Mouse (Mus musculus) neural tube, embryonic 11.5 days (tissue): ENCODE measurements around the gene Rsph14. TPM values are rescaled to one million over a fixed set of nuclear protein-coding genes. Genes with fewer than 3 reads are reported as not detected.

Experiments
- ATAC-seq: fragments of 200-750 bp; cut with Nextera tagmentation; 2 replicates; pipeline ENCODE4 v1.8.0; 2017; ENCODE audit warnings: moderate number of reproducible peaks, mild to moderate bottlenecking, moderate TSS enrichment, moderate library complexity; ENCODE audit not compliant: insufficient read depth, low FRiP score, low TSS enrichment
- DNase-seq: peaks from one replicate; pipeline ENCODE4 v3.0.0-alpha.2; 2015; ENCODE audit warnings: low spot score
- H3K27ac ChIP-seq: fragments of 300-500 bp; sonication (generic); 2 replicates; pipeline ENCODE4 v1.5.1; 2014; ENCODE audit warnings: low read depth, mild to moderate bottlenecking, low read length
- H3K27me3 ChIP-seq: fragments of 300-500 bp; sonication (generic); 2 replicates; pipeline ENCODE4 v1.6.1; 2014; ENCODE audit warnings: mild to moderate bottlenecking, low read length, mixed read lengths; ENCODE audit not compliant: control insufficient read depth, insufficient read depth
- H3K36me3 ChIP-seq: fragments of 300-500 bp; sonication (generic); 2 replicates; pipeline ENCODE4 v1.6.1; 2014; ENCODE audit warnings: mild to moderate bottlenecking, low read length, moderate library complexity, mixed read lengths; ENCODE audit not compliant: control insufficient read depth, insufficient read depth
- H3K4me1 ChIP-seq: fragments of 300-500 bp; sonication (generic); 2 replicates; pipeline ENCODE4 v1.6.1; 2014; ENCODE audit warnings: low read length, mixed read lengths; ENCODE audit not compliant: control insufficient read depth, insufficient read depth
- H3K4me2 ChIP-seq: fragments of 300-500 bp; sonication (generic); 2 replicates; pipeline ENCODE4 v1.6.1; 2014; ENCODE audit warnings: low read depth, mild to moderate bottlenecking, moderate library complexity
- H3K4me3 ChIP-seq: fragments of 300-500 bp; sonication (generic); 2 replicates; pipeline ENCODE4 v1.5.1; 2014; ENCODE audit warnings: low read depth, low read length
- H3K9ac ChIP-seq: fragments of 300-500 bp; sonication (generic); 2 replicates; pipeline ENCODE4 v1.6.1; 2014; ENCODE audit warnings: mild to moderate bottlenecking, low read length
- H3K9me3 ChIP-seq: fragments of 300-500 bp; sonication (generic); 2 replicates; pipeline ENCODE4 v1.6.1; 2016; ENCODE audit warnings: low read length; ENCODE audit not compliant: control insufficient read depth
- WGBS: fragments of 180-500 bp; shearing (Covaris S2); extraction: QIAGEN DNeasy Blood & Tissue Kit; methylation state at CpG from one replicate; pipeline ENCODE4 v1.1.7; 2014; 5-methylcytosine and 5-hydroxymethylcytosine counted together
- polyA plus RNA-seq: library from polyadenylated mRNA; unstranded; fragments of >200 nt; fragmentation: Nextera tagmentation; extraction: Ambion mirVana; gene quantifications from 2 replicates; pipeline ENCODE4 v1.2.1, GENCODE M21; 2014

Gene Rsph14
- polyA plus RNA-seq, 1 experiment from 2014 or later, result not detected

DNA sequence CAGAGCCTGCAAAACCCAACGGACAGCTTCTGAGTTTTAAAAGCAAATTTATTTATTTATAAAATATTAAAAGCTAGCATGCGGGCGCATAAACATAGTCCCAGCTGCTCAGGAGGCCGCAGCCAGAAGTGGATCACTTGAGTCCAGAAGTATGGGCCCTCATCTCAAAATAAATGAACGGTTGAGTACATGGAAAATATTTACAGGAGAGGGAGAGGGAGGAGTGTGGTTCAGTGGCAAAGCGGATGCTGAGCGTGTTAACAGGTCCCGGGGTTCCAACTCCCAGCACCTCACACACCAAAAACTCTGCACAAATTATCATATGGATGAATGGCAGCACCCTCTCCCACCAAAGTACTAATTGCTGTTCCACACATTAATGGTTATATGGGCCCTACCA is 25.9 kb upstream of the Rsph14 start:
- Histone ChIP-seq H3K36me3 (no peaks in the 10 kb centered on the region), H3K27ac (no peak overlapping the region), H3K9ac (no peak overlapping the region), H3K4me1 (peaks cover 21% of the 10 kb centered on the region), H3K9me3 (no peaks in the 10 kb centered on the region), H3K27me3 (no peaks in the 10 kb centered on the region), H3K4me3 (no peak overlapping the region), H3K4me2 (no peak overlapping the region)
- no peak for DNase-seq
- 83% methylated on average over 8 of the region's 8 CpGs for WGBS
- ATAC-seq, result no peak

DNA sequence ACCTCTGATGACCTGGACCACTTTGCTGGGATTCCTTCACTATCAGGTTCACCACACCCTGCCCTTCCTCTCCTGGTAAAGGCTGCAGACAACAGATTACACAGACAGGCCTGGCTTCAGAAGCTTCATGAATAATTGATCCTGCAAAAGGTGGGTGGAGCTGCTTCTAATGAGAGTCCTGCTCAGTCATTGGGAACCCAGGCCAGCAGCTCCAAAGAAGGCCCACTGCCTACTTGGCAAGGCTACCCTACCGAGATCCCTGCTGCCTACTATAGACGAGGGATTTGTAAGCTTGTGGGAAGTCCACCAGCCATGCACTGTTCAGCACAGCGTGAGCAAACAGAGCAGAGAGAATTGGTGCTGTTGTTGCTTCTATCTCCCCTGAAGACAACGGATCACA is 23.9 kb upstream of the Rsph14 start:
- Histone ChIP-seq H3K4me1 (peaks cover 9% of the 10 kb centered on the region), H3K4me2 (no peak overlapping the region), H3K36me3 (no peaks in the 10 kb centered on the region), H3K9ac (no peak overlapping the region), H3K4me3 (no peak overlapping the region), H3K27ac (no peak overlapping the region), H3K27me3 (no peaks in the 10 kb centered on the region), H3K9me3 (no peaks in the 10 kb centered on the region)
- ATAC-seq, result no peak
- DNase-seq, result peak; percentile 34
- 23% methylated on average over 4 of the region's 4 CpGs for WGBS

DNA sequence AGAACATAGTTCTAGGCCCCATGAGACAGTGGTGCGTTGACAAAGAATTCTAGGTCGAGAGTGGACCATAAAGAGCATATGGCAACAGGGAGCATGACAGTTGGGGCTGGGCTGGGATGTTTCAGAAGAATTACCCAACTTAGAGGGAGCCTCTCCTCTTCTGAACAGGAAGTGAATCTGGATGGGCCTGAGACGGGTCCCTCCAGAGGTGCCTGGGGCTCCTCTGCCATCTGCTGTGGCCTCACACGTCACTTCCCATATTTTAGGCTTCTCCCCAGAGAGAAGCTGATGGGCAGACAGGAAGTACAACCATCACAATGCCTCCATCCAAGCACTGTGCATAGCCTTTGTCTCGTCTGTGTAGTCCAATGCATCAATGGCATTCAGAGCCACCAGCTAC is 23.3 kb upstream of the Rsph14 start:
- Histone ChIP-seq H3K4me1 (peaks cover 9% of the 10 kb centered on the region), H3K4me2 (no peak overlapping the region), H3K9me3 (no peaks in the 10 kb centered on the region), H3K4me3 (no peak overlapping the region), H3K9ac (no peak overlapping the region), H3K27me3 (no peaks in the 10 kb centered on the region), H3K36me3 (no peaks in the 10 kb centered on the region), H3K27ac (no peak overlapping the region)
- no peak for ATAC-seq
- WGBS, result 68% methylated on average over 5 of the region's 5 CpGs
- DNase-seq, result no peak

DNA sequence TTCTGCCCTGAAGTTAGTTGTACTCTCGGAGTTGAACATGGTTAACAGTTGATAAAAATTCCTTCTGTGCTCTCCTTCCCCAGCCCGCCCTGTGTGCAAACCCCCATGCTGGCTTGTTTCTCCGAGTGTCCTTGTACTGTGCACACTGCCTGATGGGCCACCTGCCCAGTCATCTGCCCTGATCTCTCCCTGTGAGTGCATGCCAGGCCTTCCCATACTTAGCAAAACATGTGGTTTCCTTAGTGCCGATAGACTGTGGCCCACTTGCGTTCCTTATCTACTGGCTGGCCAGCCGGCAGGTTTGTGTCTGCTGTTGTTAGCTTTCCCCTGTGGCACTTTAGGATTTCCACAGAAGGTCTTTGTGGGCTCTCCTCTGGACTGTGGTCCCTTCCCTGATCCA is 21.7 kb upstream of the Rsph14 start:
- WGBS, result 74% methylated on average over 6 of the region's 6 CpGs
- Histone ChIP-seq H3K36me3 (no peaks in the 10 kb centered on the region), H3K4me2 (no peak overlapping the region)

DNA sequence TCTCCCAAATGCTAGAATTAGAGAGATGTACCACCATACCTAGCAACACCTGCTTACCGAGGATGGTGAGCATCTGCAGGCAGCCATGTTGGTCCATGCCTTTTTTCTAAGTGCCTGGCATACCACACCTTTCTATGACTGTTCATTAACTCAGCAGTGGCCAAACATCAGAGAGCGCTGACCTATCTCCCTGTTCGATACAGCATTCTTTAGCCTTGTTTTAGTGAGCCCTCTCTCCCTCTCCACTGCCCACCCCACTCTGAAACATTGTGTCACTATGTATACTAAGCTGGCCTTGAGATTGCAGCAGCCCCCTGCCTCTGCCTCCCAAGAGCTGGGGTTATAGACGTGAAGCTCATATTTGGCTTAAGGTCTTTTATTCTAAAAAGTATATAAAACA is 21.3 kb upstream of the Rsph14 start:
- DNase-seq, result no peak
- Histone ChIP-seq H3K9ac (no peak overlapping the region), H3K4me2 (no peak overlapping the region), H3K36me3 (no peaks in the 10 kb centered on the region), H3K9me3 (no peaks in the 10 kb centered on the region), H3K27ac (no peak overlapping the region), H3K4me3 (no peak overlapping the region), H3K27me3 (no peaks in the 10 kb centered on the region), H3K4me1 (0 out of 2 replicates have a peak, but pooled peaks cover 2% of the 10 kb centered on the region)
- ATAC-seq, result no peak
- 90% methylated on average over 4 of the region's 4 CpGs for WGBS

More for the DNA sequence above, 21.7 kb upstream of the Rsph14 start:
- H3K27ac ChIP-seq, result no peak overlapping the region
- no peak overlapping the region for H3K9ac ChIP-seq
- no peak overlapping the region for H3K4me3 ChIP-seq
- no peaks in the 10 kb centered on the region for H3K27me3 ChIP-seq
- ATAC-seq (no peak), DNase-seq (no peak)
- H3K4me1 ChIP-seq, result 0 out of 2 replicates have a peak, but pooled peaks cover 2% of the 10 kb centered on the region
- H3K9me3 ChIP-seq, result no peaks in the 10 kb centered on the region

DNA sequence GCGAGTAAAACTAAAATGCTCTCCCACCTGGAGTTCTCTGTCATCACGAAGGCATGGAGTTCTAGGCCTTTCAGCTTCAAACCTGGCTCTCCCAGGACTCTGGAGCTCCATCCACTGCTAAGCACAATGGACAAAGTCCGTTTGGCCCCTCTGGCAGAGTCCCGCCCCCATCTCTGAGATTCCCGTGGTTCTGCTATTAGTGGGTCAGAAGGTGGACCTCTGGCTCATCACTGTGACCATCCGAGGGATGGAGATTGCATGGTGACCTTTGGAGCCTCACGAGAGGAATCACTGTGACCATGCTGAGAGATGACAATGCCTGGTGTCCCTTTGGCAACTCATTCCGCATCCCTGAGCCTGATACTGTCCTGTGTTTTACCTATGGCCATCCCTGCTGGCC is 20.5 kb upstream of the Rsph14 start:
- H3K9me3 ChIP-seq, result no peaks in the 10 kb centered on the region
- DNase-seq, result no peak
- no peak overlapping the region for H3K9ac ChIP-seq
- no peak for ATAC-seq
- H3K4me3 ChIP-seq, result no peak overlapping the region
- H3K4me1 ChIP-seq, result 0 out of 2 replicates have a peak, but pooled peaks cover 2% of the 10 kb centered on the region
- H3K27me3 ChIP-seq, result no peaks in the 10 kb centered on the region
- 77% methylated on average over 8 of the region's 8 CpGs for WGBS
- no peak overlapping the region for H3K4me2 ChIP-seq
- H3K36me3 ChIP-seq, result no peaks in the 10 kb centered on the region
- no peak overlapping the region for H3K27ac ChIP-seq

DNA sequence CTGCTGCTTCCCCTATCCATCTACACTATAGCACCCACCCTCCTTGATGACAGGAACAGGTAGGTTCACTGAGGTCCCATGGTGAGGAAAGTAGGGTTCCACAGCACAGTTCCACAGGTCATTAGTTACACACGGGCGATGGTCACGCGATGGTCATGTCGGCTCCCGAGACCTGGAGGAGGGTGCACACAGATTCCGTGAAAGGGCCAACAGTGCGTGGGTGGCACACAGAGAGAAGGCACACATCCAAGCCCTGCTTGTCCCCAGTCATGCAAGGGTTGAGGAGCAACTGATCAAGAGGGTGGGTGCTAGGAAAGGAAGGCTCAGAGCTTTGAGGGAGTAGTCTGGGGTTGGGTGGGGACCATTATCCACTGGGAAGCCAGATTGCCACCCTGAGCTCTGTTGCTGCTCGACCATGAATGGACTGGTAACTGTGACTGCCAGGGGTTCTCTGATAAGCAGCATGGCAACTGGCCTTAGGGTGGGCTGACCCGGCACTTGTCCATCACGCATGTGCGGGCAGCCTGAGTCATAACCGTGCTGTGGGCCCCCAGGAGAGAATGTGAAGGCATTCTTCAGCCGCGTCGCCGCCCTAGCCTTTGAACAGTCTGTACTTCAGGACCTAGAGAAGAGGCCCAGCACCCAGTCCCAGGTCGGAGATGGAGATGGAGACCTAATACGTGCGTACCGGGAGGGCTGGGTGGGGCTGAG is 19.1 kb upstream of the Rsph14 start:
- H3K9ac ChIP-seq, result no peak overlapping the region
- no peak for DNase-seq
- no peak overlapping the region for H3K4me2 ChIP-seq
- H3K27me3 ChIP-seq, result no peaks in the 10 kb centered on the region
- H3K4me3 ChIP-seq, result no peak overlapping the region
- H3K4me1 ChIP-seq, result 0 out of 2 replicates have a peak, but pooled peaks cover 2% of the 10 kb centered on the region
- 95% methylated on average over 21 of the region's 21 CpGs for WGBS
- no peaks in the 10 kb centered on the region for H3K9me3 ChIP-seq
- no peak for ATAC-seq
- no peak overlapping the region for H3K27ac ChIP-seq
- H3K36me3 ChIP-seq, result no peaks in the 10 kb centered on the region

DNA sequence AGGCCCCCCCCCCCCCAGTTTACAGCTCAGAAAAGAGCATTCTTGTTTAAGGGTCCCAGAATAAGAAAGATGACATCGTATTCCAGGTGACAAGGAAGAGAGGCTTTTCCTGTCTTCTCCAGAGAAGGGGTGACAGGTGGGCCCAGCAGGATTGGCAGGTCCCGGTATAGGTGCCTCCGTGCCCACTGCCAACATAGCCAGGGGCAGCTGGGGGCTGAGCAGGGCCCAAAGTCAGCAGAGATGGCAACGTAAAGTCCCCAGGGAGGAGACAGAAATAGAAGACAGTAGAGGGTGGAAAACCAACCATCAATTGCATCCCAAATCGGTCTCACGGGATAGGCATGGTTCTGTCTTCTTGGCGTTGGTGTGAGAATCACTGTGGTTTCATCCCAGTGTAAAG is 16.3 kb upstream of the Rsph14 start:
- no peaks in the 10 kb centered on the region for H3K27me3 ChIP-seq
- DNase-seq (no peak), ATAC-seq (no peak)
- no peaks in the 10 kb centered on the region for H3K9me3 ChIP-seq
- H3K27ac ChIP-seq, result no peak overlapping the region
- no peaks in the 10 kb centered on the region for H3K4me1 ChIP-seq
- H3K36me3 ChIP-seq, result no peaks in the 10 kb centered on the region
- WGBS, result 93% methylated on average over 7 of the region's 7 CpGs
- no peak overlapping the region for H3K4me3 ChIP-seq
- no peak overlapping the region for H3K4me2 ChIP-seq
- H3K9ac ChIP-seq, result no peak overlapping the region

DNA sequence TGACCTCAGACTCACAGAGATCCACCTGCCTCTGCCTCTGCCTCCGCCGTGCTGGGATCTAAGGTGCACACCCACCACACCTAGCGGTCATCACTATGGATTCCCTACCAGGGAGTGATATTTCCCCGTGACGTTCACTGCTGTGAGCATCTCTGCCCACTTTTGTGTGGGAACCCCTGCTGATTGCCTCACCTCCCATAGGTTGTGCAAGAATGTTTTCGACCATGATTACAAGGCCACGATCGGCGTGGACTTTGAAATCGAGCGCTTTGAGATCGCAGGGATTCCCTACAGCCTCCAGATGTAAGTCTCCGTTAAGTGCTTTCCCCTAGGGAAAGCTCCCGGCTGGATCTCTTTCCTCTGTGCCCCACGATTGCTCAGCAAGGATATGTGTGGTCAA is 13.4 kb upstream of the Rsph14 start:
- Histone ChIP-seq H3K9ac (no peak overlapping the region), H3K9me3 (no peaks in the 10 kb centered on the region), H3K4me1 (no peaks in the 10 kb centered on the region), H3K27ac (no peak overlapping the region), H3K36me3 (no peaks in the 10 kb centered on the region), H3K4me2 (no peak overlapping the region), H3K27me3 (no peaks in the 10 kb centered on the region), H3K4me3 (no peak overlapping the region)
- WGBS, result 89% methylated on average over 15 of the region's 15 CpGs
- no peak for DNase-seq
- ATAC-seq, result no peak
